Mouse (Mus musculus): ENCODE measurements at regions not wholly inside any gene's neighbourhood (a gene's known extent, or its start where the extent isn't known, plus 50 kb on each side); places are given as distances from the start of the nearest gene placed in this dataset.

DNA sequence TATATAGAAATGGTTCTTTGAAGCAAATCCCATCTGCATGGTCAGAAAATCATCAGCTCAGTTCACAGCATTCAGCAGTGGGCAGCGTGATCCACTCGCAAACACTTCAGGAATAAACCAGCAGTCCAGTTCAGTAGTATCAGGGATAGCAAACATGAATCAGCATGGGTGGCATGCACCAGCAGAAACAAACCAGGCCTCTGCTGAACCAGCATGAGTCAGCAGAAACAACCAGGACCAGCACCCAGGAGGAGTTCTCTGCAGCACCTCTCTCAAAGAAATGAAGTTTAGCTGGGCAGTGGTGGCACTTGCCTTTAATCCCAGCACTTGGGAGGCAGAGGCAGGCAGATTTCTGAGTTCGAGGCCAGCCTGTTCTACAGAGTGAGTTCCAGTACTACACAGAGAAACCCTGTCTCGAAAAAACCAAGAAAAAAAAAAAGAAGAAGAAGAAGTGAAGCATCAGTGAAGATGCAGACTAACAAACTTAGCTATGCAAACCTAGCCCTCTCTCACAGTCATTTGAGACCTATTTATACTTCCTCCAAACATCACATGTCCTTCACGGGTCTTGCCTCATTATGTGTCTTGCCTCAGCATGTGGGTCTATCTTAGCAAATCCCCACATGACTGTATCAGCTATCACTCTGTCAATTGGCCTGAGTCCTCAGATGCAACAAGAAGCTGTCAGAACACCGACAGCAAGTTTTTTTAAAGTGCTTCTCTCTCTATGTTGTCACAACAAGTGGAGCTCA, 80.2 kb downstream of the Fthl17a start:
- no peak for DNase-seq (ENCODE audit: low spot score)

DNA sequence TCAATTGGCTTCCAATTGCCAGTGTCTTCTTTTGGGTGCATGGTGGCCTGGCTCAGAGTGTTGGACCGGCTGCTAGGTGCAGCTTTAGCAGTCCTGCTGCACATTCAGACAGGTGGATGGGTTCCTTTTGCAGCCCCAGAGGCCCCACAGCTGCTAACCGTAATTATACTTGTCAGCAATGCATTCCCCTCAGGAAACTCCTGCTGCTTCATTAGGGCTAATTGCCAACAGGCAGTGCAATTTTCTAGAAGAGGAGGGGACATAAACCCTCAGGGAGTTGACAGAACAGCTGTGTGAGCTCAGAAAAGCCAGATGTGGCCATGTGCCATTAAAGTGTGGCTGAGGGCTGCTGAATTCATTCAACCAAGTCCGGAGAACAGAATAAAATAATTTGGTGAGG, 94.0 kb downstream of the Fthl17a start:
- peak; percentile 8 for DNase-seq (ENCODE audit: low spot score)

DNA sequence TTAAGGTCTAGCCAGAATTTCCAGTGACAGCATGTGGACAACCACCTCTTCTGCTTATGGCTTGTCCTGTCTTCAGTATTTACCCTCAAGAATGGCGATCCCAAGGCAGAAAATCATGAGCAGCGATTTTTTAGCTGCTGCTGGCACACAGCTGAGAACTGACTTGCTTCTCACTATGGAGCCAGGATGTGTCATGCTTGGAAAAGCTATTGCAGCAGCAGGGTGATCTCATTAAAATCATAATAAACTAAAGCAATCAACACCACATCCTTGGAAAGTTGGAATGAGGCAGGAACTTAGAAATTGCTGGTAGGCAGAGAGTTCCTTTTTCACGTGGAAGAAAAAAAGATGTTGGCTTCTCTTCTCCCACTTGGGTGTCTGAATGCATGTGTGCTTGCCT, 125.8 kb downstream of the Fthl17a start:
- DNase-seq (ENCODE audit: low spot score), result no peak

DNA sequence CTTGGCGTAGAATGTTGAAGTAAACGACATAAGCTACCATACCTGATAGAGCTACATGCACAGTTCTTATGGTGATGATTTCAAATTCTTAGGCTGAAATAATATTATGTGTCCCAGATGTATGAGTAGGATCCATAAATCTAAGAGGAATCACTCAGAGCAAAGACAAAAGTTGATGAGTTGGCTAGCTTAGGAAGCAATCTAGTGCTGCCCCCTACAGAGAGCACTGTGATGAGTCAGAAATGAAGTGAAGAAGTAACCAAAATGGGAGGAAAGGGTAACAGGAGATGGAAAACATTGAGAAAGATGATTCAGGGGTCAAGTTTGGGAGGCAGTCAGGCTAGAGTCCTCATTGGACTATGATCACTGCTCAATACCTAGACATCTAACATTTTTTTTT, 135.0 kb downstream of the Fthl17a start:
- DNase-seq (ENCODE audit: low spot score), result no peak

All from urinary bladder, postnatal 14 days (tissue).